Mouse (Mus musculus) spleen, adult 12 weeks (tissue): ENCODE results near the gene Gm44596.

ENCODE experiments used
- DNase-seq: peaks from one replicate; pipeline ENCODE4 v3.0.0; 2022; ENCODE audit warnings: low spot score

The Gm44596 gene

DNA sequence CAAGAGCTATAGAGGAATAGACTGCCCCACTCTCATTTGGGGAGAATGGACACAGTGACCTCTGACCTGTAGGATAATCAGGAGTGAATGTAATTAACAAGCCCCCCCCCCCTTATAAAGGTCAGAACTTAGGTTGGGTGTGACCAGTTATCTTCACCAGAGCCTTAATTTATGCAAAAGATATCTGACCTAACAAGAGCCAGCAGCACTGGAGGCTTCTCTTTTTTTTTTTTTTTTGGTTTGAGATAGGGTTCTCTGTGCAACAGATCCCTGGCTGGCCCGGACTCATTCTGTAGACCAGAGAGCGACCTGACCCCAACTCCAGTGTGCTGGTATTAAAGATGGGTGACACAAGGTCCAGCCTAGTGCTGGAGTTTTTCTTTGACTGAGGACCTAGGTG is 54.0 kb downstream of the Gm44596 start:
- no peak for DNase-seq

DNA sequence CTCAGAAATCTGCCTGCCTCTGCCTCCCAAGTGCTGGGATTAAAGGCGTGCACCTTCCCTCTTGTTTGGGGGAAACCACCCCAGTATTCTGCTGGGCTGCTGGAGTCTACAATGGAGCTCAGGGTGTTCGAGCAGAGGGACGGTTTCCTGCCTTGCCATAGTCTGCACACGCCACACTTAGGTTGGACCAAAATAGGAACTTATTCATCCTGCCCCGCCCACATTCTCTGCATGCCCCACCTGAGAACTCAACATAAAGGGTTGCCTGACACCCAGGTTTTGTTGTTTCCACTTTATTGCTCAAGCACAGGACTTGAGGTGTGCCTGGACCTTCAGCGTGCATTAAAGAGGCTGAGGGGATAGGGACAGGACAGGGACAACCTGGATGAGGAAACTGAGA is 54.5 kb downstream of the Gm44596 start:
- DNase-seq: no peak

DNA sequence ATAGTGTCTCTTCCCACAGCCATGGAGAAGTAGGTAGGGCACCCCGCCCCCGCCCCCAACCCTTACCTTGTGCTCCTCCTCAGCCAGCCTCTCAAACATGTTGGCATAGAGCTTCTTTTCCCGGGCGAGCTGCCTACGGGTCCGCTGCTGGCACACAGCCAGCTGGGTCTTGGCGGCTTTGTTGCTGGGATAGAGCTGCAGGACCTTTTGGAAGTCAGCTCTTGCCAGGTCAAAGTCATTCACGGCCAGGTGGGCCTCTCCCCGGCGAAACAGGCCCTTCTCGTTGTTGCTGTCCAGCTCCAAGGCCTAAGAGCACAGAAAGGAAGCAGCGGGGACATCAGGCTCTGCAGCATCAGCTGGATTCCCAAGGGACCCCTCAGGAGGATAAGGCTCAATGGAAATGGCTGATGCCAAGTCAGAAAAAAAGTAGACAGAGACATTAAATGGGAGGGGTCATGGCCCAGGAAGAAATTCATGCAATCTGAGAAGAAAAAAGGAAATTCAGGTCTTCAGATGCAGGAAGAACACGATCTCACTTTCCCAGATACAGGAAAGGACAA is 57.1 kb downstream of the Gm44596 start:
- no peak for DNase-seq

DNA sequence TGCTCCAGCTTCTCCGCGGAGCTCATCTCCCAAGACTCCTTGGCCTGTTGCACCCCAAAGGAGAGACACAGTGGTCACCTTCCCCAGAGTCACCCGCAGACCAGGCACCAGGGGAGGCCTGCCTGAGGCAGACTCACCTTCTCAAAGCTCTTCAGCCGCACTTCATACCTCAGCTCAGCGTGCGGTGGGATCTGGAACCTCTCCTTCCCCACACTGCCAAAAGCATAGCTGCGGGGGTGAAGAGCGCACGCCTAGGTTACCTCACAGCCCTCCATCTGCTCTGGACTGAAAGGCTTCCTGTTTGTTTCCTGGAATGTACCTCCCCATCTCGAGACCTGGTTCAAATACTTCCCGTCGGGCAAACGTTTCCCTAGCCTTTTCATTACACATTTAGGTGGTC is 58.3 kb downstream of the Gm44596 start:
- DNase-seq: no peak

DNA sequence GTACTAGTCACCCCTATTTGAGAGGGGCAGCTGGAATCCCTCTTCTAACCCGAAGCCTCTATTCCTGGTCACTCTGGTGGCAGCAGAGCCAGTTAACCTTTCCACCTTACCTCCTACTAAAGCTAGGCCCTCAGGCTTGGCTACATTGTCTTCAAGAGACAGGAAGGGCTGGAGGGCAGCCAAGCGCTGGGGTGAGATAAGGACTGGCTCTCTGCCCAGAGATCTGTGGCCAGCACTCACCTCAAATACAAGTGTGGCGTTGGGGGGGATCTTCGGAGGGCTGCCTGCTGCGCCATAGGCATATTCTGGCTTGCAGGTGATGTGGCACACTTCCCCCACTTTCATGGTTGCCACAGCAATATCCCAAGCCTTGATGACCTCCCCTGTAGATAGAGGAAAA is 60.2 kb downstream of the Gm44596 start:
- DNase-seq: peak; percentile 41

DNA sequence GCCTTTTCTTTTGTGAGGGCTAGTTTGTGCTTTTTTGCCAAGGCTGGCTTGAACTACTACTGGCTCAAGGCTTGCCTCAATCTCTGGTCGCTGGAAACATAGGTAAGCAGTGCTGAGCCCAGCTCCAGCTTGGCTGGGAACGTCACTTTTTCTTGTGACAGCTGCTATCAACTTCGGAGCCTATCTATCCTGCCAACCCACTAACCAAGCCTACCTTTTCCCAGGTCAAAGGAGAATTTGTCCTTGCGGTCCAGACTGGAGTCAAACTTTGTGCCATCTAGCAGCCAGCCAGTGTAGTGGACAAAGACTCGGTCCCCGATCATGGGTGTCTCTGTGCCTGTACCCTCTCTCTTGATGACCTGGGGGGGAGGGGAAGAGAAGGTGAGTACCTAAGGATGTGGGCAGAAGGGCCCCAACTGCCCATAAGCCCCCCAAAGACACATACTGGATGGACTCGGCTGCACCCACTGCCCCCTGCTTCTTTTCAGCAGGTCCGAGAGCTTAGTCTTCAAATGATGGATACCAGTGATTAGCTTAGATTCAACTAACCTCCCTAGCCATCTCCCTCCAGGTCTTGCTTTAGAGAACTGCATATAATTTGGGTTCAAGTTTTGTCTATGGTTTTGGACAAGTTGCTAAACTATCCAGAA is 61.2 kb downstream of the Gm44596 start:
- no peak for DNase-seq

DNA sequence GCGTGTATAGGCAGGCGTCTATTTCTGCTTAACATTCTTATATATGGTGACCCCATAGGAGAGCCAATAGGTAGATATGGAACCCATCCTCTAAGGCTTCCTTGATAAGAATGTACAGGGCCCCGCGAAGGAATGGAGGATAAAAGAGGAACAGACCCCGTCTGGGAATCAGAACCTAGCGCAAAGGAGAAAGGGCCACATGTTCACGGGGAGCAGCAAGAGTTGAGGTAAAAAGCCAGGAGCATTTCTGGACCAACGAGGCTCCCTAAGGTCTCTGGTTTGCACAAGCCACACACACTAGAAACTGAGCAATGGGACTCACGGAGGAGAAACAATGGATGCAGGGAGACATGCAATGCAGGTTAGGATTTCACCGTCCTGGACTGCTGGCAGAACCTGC is 62.0 kb downstream of the Gm44596 start:
- no peak for DNase-seq

DNA sequence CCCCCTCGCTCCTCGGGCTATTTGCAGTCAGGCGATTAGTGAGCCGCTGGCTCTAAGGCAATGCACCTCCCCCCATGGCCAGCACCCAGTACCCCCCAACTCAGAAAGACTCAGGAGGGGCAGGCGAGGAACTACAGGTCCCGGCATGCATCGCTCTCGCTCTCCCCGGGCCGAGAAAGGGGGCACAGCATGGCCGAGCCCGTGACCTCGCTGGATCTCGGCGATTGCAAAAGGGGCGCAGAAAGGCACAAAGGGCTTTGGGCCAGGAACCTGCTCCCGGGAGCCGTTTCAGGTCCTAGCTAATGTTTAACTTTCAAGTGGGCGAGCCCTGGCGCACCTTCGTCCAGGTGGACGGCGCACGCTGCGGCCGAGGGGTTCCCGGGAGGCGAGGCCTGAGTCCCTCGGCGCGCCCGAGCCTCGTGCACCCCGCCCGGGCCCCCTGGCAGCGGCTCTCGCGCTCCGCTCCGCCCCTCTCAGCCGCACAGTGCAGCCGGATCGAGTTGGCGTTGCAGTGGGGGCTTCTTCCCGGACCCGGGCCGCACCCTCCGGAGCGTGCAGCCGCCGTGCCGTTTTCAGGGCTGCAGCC is 62.5 kb downstream of the Gm44596 start:
- DNase-seq: peak; percentile 21

DNA sequence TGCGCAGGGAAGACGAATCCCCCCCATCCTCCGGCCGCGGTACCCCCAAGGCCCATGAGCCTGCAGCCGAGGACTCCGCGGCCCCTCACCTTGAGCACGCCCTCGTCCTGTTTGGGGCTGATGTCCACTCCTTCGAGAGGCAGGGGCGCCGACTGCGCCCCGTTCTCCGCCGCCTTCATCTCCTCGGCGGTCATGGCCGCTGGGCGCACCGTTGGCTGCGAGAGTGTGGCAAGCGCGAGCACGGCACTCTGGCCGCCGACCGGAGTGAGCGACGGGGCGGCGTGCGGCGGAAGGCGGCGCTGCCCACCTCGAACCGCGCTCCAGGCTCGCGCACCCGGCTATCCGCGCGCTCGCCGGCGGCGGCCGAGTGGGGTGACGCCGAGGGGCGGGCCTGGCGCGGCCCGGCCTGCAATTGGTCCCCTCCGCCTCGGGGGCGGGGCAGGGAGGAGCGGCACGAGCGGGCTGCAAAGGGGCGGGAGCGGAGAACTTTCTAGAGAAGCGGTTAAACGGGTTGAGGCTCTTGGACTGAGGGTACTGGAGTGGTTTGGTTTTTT is 63.1 kb downstream of the Gm44596 start, which contains the start of gene Fkbp4:
Fkbp4 (minus strand) TSS at position 361 of the 554 bp plus-strand sequence.
- DNase-seq: peak; percentile 93

DNA sequence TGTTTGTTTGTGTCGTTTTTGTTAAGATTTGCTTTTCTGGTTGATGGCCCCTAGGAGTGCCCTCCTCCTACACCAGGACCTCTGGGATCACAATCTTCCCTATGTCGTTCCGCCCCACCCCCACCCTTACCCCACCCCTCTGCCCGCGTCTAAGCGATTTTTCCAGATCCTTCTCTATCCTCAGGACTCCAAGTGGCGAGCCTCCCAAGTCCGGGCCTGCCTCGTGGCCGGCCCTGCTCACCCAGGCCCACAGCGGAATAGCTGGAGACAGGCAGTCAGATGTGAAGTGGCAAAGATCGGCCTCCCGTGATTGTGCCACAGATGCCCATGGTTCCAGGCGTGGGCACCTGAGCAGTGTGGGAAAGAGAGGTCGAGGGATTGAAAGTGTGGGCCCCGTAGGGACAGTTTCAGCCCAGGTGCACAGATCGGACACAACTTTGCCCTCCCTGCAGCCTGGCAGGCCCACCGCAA is 63.6 kb downstream of the Gm44596 start:
- DNase-seq: peak; percentile 11

DNA sequence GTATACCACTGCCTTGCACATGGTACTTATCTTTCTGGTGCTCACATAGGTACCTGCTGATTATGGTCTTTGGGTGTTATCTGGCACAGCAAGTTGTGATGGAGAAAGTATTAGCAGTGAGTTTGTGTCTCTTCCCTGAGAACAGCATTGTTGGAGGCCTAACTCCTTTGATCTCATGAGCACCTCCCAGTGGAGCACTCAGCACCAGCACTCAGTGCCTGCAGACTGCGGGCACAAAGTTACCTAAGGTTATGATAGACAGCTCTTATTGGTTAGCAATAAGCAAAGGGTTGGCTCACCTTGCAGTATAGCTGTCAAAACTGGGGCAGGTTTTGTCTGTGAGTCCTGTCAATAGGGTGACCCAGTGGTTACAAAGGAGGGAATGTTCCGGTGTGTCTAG is 64.9 kb downstream of the Gm44596 start:
- DNase-seq: no peak

DNA sequence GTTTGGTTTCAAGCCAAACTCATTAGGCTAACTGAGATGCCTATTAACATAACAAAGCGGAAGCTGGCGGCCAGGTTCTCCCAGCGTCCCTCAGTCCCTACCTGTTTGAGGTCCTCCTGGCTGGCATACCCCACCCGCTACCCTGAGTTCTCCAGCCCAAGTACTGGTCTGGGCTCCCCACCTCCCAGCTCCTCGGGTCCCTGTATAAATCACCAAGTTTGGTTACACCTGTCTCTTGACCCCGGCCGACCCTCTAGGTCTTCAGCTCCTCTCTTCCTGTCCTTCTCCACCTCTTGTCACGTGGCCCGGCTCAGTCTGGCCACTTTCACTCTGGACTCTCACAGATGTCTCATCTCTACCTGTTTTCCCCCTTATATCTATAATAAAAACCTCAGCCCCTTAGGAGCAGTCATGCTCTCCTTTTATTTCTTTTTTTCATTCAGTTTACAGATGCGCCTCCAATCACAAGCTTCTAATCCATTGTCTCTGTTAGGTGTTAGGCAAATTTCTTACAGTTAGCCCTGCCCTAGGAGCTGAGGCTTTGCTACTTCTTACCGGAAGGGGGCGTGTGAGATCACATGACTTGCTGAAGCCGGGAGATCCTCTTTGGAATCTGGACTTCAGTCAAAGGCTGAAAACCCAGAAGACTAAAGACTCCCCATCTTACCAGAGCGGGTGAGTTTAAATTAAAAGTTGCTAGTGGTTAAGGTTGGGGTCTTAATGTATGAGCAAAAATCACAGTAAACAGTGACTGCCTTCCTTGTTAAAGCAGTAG is 70.6 kb downstream of the Gm44596 start:
- DNase-seq: no peak

DNA sequence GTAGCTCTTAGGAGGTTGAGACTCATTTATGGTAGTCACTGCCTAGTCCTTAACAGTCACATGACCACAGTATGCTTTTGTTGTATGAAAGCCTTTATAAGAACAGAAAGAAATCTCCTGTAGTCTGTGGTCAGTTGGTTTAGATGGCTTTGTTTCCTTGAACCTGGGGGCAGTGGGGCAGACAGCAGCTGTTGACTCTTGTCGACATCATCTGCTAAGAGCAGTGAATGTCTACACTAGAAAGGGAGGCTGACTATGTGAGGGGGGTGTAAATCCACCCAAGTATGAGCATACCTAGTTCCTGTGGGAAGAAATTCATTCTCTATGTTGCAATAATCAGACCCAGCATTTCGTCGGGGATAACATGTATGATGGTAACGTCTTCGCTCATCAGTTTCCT is 71.8 kb downstream of the Gm44596 start:
- no peak for DNase-seq

DNA sequence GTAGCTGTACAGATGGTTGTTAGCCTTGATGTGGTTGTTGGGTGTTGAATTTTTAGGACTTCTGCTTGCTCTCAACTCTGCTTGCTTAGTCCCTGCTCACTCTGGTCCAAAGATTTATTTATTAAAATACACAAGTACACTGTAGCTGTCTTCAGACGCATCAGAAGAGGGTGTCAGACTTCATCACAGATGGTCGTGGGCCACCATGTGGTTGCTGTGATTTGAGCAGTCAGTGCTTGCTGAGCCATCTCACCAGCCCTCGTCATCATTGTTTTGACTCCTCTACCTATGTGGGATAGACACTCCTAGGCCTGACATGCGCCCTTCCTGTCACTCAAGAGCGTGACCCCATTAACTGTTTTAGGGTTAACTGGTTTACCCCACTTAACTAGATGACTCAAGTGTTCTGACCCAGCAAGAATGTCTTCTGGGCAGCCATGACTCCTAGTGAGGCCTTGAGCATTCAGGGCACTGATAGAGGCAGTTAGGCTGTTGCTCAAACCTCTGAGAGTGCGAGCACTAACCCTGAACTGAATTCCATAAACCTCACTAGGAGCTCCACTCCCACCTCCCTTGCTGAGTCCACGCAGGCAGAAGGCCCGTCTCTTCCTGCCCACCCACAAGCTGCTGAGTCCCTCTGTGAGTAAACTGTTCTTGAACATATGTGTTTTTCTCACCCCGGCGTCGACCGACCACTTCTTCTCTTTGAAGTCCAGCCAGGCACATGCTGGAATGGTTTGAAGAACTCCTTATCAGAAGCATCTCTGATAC is 80.7 kb downstream of the Gm44596 start:
- DNase-seq: no peak
